Comparison of ENCODE assay signal across 13 mouse cellular contexts in genomic region chr5:85992055-85992454, GRCm38 (mm10).
DNase-seq lines count a peak whose midpoint lies in the region; ATAC-seq and TF ChIP-seq lines count a peak whose summit lies in the region.
"Had no signal": no experiment of that assay in that cellular context is flagged by ENCODE, and none has a peak within 500 bp of the region (broad histone marks: within the 10 kb centered on the region; RNA-seq: fewer than 3 reads in every experiment).

No protein-coding gene starts in this region.

- H3K36me3 ChIP-seq in kidney, adult 2 months (ENCODE audit: control insufficient read depth, insufficient read depth, low read length) = no peaks in the 10 kb centered on the region
- no peaks in the 10 kb centered on the region for H3K36me3 ChIP-seq in midbrain, embryonic 14.5 days (ENCODE audit: control insufficient read depth, insufficient read depth, low read length)
- H3K36me3 ChIP-seq in midbrain, embryonic 16.5 days (ENCODE audit: control insufficient read depth, insufficient read depth, low read length) = no peaks in the 10 kb centered on the region
- H3K36me3 ChIP-seq: lung, embryonic 15.5 days; neural tube, embryonic 15.5 days had no signal

- no peak overlapping the region for H3K4me2 ChIP-seq in midbrain, embryonic 14.5 days (ENCODE audit: low read length)
- no peak overlapping the region for H3K4me2 ChIP-seq in midbrain, embryonic 16.5 days (ENCODE audit: low read length)
- H3K4me2 ChIP-seq: forebrain, embryonic 13.5 days; lung, embryonic 15.5 days; neural tube, embryonic 15.5 days had no signal

- TF ChIP-seq CTCF in kidney, adult 2 months (conservative IDR thresholded peaks at IDR 0.05; ENCODE audit: insufficient read depth, insufficient read length, low read depth, low read length) = no peak

- H3K27ac ChIP-seq in kidney, adult 2 months (ENCODE audit: insufficient read depth, low read depth, low read length) = no peak overlapping the region
- H3K27ac ChIP-seq in midbrain, embryonic 14.5 days (replicated peaks; ENCODE audit: low read depth, low read length) = no peak overlapping the region
- no peak overlapping the region for H3K27ac ChIP-seq in midbrain, embryonic 16.5 days (ENCODE audit: low read length)
- H3K27ac ChIP-seq: forebrain, embryonic 13.5 days; lung, embryonic 15.5 days; neural tube, embryonic 15.5 days had no signal

- no peak overlapping the region for H3K9ac ChIP-seq in midbrain, embryonic 14.5 days (replicated peaks; ENCODE audit: low read length)
- H3K9ac ChIP-seq in midbrain, embryonic 16.5 days (ENCODE audit: low read depth, low read length) = no peak overlapping the region
- H3K9ac ChIP-seq: forebrain, embryonic 13.5 days; lung, embryonic 15.5 days; neural tube, embryonic 15.5 days had no signal

- peak; percentile 4 for DNase-seq in kidney, adult 2 months
- no peak for DNase-seq in kidney, adult 11 months
- DNase-seq in midbrain, embryonic 14.5 days = peak; percentile 84
- DNase-seq in c-Kit-positive CD71-positive TER-119-positive erythroid progenitor cells, embryonic 14.5 days (ENCODE audit: low spot score) = peak; percentile 9
- peak; percentile 22 for DNase-seq in telencephalon, adult 2 months (ENCODE audit: low read depth, low spot score)
- DNase-seq in neural tube, embryonic 10.5 days (ENCODE audit: extremely low spot score, low spot score) = no peak
- DNase-seq: heart, postnatal 10 days had no signal

- no peaks in the 10 kb centered on the region for H3K9me3 ChIP-seq in midbrain, embryonic 14.5 days (ENCODE audit: control insufficient read depth, low read length)
- no peaks in the 10 kb centered on the region for H3K9me3 ChIP-seq in midbrain, embryonic 16.5 days (replicated peaks; ENCODE audit: control insufficient read depth, low read length, poor library complexity, severe bottlenecking)
- H3K9me3 ChIP-seq: forebrain, embryonic 13.5 days; lung, embryonic 15.5 days; neural tube, embryonic 15.5 days had no signal

- 27% methylated on average over 1 of the region's 1 CpGs for WGBS in kidney, adult 2 months
- WGBS in midbrain, embryonic 14.5 days = 16% methylated on average over 1 of the region's 1 CpGs
- WGBS in midbrain, embryonic 16.5 days = 7% methylated on average over 1 of the region's 1 CpGs

- no peak for TF ChIP-seq POLR2A in kidney, adult 2 months (IDR thresholded peaks at IDR 0.05; ENCODE audit: low read depth, low read length)

- H3K27me3 ChIP-seq in kidney, adult 2 months (replicated peaks; ENCODE audit: control insufficient read depth, insufficient read depth, low read length) = no peaks in the 10 kb centered on the region
- H3K27me3 ChIP-seq in midbrain, embryonic 14.5 days (ENCODE audit: control insufficient read depth, insufficient read depth, low read length) = no peaks in the 10 kb centered on the region
- no peaks in the 10 kb centered on the region for H3K27me3 ChIP-seq in midbrain, embryonic 16.5 days (ENCODE audit: control insufficient read depth, insufficient read depth, low read depth, low read length)
- H3K27me3 ChIP-seq: forebrain, embryonic 13.5 days; lung, embryonic 15.5 days; neural tube, embryonic 15.5 days had no signal

- H3K4me3 ChIP-seq in kidney, adult 2 months (ENCODE audit: insufficient read depth, low read depth, low read length) = no peak overlapping the region
- H3K4me3 ChIP-seq in midbrain, embryonic 14.5 days (replicated peaks; ENCODE audit: low read depth, low read length) = no peak overlapping the region
- no peak overlapping the region for H3K4me3 ChIP-seq in midbrain, embryonic 16.5 days (ENCODE audit: low read depth, low read length)
- H3K4me3 ChIP-seq: forebrain, embryonic 13.5 days; lung, embryonic 15.5 days; neural tube, embryonic 15.5 days had no signal

- 0 out of 2 replicates have a peak, but pooled peaks have one; percentile 52 for ATAC-seq in midbrain, embryonic 14.5 days (ENCODE audit: low FRiP score, low TSS enrichment)
- ATAC-seq in midbrain, embryonic 16.5 days = no peak
- ATAC-seq in monocyte, adult 5-6 weeks (replicated peaks; ENCODE audit: insufficient number of reproducible peaks, low FRiP score, low TSS enrichment, poor library complexity, severe bottlenecking) = no peak
- ATAC-seq: activated CD4-positive, CD25-positive, alpha-beta regulatory T cell, adult 4 months had no signal

- no peaks in the 10 kb centered on the region for H3K4me1 ChIP-seq in kidney, adult 2 months (ENCODE audit: control insufficient read depth, insufficient read depth, low read length)
- no peaks in the 10 kb centered on the region for H3K4me1 ChIP-seq in midbrain, embryonic 14.5 days (ENCODE audit: control insufficient read depth, insufficient read depth, low read length)
- no peaks in the 10 kb centered on the region for H3K4me1 ChIP-seq in midbrain, embryonic 16.5 days (ENCODE audit: control insufficient read depth, insufficient read depth, low read length)
- H3K4me1 ChIP-seq: forebrain, embryonic 13.5 days; lung, embryonic 15.5 days; neural tube, embryonic 15.5 days had no signal

Comparison
In these comparisons a context has a peak if more than half of its experiments do, and no peak if none do; other contexts are left out.
1. DNase-seq: peak in kidney, adult 2 months (single experiment), midbrain, embryonic 14.5 days (single experiment), c-Kit-positive CD71-positive TER-119-positive erythroid progenitor cells, embryonic 14.5 days (single experiment) and telencephalon, adult 2 months (single experiment); none in kidney, adult 11 months (single experiment) and neural tube, embryonic 10.5 days (single experiment).